Mouse (Mus musculus): ENCODE results near the gene Dclk1.

The Dclk1 gene

GRCm38 (mm10) chr3:55250631-55251030, 8.5 kb downstream of the Dclk1 start:
- DNase-seq (ENCODE audit: extremely low spot score, low read depth, low spot score), result no peak

GRCm38 (mm10) chr3:55260139-55260538, 18.0 kb downstream of the Dclk1 start:
- DNase-seq (ENCODE audit: extremely low spot score, low read depth, low spot score), result no peak

DNA sequence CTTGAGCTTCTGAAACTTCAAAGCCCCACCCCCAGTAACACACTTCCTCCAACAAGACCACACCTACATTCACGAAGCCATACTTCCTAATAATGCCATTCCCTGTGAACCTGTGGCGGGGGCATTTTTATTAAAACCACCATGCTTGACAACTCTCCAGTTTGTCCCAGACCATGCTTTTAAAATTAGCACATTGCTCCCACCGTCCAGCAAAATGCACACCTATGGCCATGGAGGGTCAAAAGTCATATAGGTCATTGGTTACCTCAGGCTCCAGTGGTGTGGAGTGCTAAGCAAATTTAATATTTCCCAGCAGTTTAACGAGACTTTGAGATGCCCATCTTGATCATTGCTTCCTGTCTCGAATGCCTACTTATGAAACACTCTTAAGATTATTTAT, 23.9 kb downstream of the Dclk1 start:
- no peak for DNase-seq (ENCODE audit: extremely low spot score, low read depth, low spot score)

GRCm38 (mm10) chr3:55269802-55270201, 27.6 kb downstream of the Dclk1 start:
- no peak for DNase-seq (ENCODE audit: extremely low spot score, low read depth, low spot score)

GRCm38 (mm10) chr3:55270345-55270744, 28.2 kb downstream of the Dclk1 start:
- DNase-seq (ENCODE audit: extremely low spot score, low read depth, low spot score), result no peak

GRCm38 (mm10) chr3:55270920-55271319, 28.8 kb downstream of the Dclk1 start:
- DNase-seq (ENCODE audit: extremely low spot score, low read depth, low spot score), result no peak

- no peak for DNase-seq (ENCODE audit: extremely low spot score, low read depth, low spot score)
Observed at GRCm38 (mm10) chr3:55272536-55272935, 30.4 kb downstream of the Dclk1 start.

GRCm38 (mm10) chr3:55276446-55276845, 34.3 kb downstream of the Dclk1 start:
- DNase-seq (ENCODE audit: extremely low spot score, low read depth, low spot score), result no peak

DNA sequence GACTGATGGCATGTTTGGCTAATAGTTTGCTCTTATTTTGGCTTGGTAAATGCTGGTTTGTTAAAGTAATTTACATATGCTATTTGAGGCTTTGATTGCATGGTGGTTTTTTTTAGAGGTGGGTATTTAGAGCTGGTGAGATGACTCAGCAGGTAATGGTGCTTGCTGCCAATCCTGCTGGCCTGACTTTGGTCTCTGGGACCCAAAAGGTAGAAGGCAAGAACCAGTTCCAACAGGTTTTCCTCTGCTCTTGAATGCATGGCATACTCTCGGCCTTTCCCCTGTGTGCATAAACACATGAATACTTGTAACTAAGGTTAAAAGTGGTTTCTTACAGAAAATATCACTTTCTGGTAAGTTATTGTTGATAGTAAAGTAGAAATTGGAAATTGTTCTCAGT, 34.7 kb downstream of the Dclk1 start:
- no peak for DNase-seq (ENCODE audit: extremely low spot score, low read depth, low spot score)

DNA sequence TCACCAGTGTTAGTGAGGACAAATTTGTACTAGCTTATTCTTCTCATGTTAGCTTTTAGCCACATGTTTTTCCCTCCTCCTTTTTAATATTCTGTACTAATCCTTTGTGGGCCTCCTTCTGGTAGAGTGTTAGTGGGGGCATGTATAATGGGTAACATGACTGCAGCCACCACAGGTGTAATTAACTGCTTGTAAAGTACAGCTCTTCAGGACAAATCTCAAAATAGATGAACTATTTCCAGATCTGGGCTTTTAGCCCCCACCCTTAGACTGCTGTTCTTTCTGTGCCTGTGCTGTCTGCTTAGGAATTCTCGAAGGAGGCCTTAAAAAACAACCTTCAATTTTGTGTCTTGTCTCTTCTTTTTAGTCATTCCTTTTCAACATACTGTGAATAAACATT, 35.7 kb downstream of the Dclk1 start:
- DNase-seq (ENCODE audit: extremely low spot score, low read depth, low spot score), result no peak

GRCm38 (mm10) chr3:55279923-55280322, 37.8 kb downstream of the Dclk1 start:
- DNase-seq (ENCODE audit: extremely low spot score, low read depth, low spot score), result no peak

DNA sequence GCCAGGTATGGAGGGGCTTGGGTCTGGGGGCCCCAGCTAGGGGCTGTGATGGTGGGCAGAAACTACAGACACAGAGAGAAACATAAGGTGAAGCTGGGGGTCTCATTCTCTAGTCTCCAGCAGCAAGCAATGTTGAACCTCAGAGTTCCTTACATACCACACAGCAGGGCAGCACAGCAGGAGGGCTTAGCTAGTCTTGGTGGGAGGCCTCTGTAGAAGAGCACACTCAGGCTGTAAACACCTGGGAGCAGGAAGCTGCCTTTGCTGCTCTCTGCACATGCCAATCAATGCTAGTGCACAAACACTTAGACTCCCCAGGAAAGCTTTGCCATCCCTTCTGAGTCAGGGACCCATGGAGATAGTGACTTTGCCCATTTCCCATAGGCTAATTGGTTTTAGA, 38.3 kb downstream of the Dclk1 start:
- no peak for DNase-seq (ENCODE audit: extremely low spot score, low read depth, low spot score)

DNA sequence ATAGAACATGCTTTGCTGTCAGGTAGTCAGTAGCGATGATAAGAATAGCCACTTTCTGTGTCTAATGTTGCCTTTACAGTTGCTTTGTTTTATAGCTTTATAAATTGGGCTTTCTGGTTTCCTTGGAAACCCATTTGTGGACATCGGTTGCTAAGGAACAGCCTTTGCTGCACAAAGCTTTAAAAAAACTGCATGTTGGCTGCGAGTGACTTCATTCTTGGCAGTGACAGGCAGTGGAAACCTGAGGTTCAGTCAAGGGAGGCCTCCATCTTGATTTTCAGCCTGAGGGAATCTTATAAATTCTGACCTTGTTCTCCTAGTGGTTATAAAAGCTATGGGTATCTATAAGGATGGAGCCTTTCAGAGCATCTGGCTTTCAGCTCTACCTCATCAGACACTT, 42.1 kb downstream of the Dclk1 start:
- no peak for DNase-seq (ENCODE audit: extremely low spot score, low read depth, low spot score)

DNA sequence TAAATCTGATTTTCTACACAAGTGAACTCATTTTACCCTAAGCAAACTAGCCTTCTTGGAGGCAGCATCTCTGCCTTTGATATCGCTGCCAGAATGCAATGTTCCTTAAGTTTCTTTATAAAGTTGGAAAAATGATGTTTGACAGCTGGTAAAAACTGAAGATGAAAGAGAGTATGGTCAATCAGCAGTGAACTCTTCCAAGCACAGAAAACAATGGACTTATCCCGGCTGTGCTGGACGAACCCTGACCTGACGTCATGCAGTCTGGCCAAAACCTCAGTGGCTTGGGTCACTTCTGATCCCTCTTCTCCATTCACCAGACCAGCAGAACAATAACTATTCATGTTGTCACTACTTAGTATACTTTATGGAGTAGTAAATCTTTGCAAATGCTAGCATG, 46.6 kb downstream of the Dclk1 start:
- DNase-seq (ENCODE audit: extremely low spot score, low read depth, low spot score), result no peak

DNA sequence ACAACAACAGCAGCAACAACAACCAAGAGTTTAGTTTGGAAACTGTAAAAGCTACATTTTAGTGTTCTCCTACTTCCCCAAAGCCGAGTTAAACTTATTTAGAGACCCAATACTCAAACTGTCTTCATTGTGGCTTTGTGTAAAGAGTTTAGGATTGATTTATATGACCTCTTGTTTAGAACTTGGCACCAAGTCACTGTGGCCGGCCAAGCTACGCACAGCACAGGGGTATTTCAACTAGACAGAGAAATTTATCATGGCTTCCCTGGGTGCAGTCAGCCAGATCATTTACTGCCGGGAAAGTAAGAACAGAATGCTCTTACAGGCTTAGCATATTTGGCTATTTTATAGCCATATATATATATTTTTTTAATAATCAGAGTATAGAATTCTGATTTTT, 49.8 kb downstream of the Dclk1 start:
- DNase-seq (ENCODE audit: extremely low spot score, low read depth, low spot score), result no peak

GRCm38 (mm10) chr3:55292783-55293430, 50.7 kb downstream of the Dclk1 start:
- no peak for DNase-seq (ENCODE audit: extremely low spot score, low read depth, low spot score)

DNA sequence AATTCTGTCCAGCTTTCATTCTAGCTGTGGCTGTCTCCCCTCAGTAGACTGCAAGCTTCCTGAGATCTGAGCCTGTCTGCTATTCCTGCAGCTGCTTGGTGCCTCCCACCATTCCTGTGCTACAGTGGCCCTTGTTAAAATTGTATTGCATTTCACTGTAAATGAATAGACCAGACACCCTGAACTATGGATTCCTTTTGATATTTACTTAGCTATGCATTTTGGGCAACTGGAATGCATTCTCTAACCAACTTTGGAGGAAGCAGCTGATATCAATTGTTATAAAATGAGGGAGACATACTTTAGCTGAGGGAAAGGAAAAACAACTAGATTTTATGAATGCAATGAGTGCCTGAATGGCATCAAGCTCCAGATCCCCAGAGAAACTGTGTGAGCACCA, 63.5 kb downstream of the Dclk1 start:
- no peak for DNase-seq (ENCODE audit: extremely low spot score, low read depth, low spot score)

DNA sequence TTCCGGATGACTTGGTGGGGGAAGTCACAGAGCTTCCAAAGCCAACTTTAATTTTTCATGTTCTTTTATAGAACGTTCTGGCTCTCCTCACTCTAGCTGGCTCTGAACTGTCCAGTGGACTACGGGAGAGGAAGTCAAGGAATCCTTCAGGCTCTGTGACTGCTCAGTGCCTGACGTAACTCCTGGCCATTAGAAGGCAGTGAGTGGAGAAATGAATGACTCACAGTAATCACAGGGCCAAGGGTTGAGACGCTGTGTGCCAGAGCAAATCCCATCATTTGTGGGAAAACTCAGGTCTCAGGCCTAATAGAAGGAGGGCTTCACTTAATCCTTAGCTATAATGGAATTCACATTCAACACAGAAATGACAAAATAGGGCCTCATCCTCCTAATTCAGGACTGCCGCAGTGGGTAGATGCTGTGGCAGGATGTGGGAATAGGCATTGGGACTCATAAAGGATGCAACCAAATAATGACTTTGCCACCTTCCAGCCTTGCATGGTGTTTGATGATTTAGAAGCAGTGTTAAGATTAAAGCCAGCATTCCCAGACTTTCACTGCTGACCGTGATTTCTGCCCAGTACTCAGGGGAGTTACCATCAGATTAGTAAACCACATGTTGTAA, 65.5 kb downstream of the Dclk1 start:
- no peak for DNase-seq (ENCODE audit: extremely low spot score, low read depth, low spot score)

GRCm38 (mm10) chr3:55309961-55310360, 67.8 kb downstream of the Dclk1 start:
- no peak for DNase-seq (ENCODE audit: extremely low spot score, low read depth, low spot score)

- no peak for DNase-seq (ENCODE audit: extremely low spot score, low read depth, low spot score)
Observed at GRCm38 (mm10) chr3:55315827-55316226, 73.7 kb downstream of the Dclk1 start.

- DNase-seq (ENCODE audit: extremely low spot score, low read depth, low spot score), result no peak
Observed at GRCm38 (mm10) chr3:55318021-55318420, 75.9 kb downstream of the Dclk1 start.

GRCm38 (mm10) chr3:55320572-55320971, 78.4 kb downstream of the Dclk1 start:
- no peak for DNase-seq (ENCODE audit: extremely low spot score, low read depth, low spot score)

DNA sequence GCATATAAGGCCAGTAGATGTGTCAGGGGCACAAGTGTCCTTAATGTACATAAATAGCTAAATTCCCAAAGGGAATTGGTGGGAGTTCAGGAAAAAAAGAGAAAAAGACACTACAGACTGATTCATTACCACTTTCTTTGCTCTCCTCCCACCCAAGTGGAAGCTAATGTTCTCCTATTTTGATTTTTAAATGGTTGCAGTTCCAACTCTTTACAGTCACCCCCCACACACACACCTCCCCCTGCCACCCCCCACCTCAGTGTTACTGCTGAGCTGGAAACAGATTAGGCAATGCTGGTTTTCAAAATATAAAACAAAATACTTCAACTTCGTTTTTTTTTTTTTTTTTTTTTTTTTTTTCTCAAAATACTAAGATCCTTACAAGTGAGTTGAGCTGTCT, 81.9 kb downstream of the Dclk1 start:
- DNase-seq (ENCODE audit: extremely low spot score, low read depth, low spot score), result no peak
